Mouse (Mus musculus) ovary, postnatal 10 days (tissue): Measurements from ENCODE around the gene Plch2.

Experiments
- DNase-seq: peaks from one replicate; pipeline ENCODE4 v3.0.0; 2022; ENCODE audit warnings: low spot score

Gene Plch2

DNA sequence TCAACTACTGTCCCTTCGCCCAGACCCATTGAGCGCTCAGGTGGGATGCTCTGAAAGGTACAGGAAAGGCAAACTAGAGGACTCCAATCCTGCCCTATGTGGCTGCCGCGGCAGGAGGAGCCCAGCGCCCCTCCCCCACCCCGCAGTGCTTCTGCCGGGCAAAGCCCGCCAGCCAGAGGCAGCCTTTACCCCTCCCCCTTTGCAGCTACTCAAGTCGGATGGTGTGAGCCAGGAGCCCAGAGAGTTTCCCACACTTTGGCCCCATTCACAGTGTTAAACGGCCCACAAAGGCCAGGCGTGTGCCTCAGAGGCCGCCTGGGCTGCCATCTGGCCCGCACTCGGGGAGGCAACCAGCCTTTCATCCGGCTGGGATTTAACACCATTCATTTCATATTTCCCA lies 98.4 kb downstream of the Plch2 start:
- no peak for DNase-seq

DNA sequence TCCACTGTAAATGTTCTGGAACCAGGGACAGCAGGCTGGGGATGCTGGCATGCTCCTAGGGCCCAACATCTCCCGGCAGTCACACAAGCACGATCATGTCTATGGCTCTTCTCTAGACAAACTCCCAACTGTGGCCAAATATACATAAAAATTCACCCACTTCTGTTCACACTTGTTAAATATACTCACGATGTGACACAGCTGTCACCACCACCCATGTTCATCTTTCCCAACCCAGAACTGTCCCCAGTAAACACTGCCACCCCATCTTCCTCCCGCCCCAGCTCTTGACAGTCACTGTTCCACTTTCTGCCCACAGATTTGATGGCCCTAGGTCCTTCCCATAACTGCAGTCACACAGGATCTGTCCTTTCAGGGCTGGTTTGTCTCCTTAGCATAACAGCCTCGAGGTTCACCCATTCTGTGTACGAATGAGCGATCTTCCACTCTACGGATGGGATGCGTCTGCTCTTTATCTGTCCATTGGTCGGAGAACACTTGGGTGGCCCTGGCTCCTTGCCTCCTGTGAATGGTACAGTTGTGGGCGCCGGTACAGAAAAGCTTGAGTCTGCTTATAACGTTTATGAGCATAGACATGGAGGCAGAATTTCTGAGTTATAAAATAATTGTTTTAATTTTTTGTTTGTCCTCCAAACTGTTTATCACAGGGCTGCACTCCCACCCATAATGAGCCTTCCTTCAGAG lies 99.1 kb downstream of the Plch2 start:
- no peak for DNase-seq

DNA sequence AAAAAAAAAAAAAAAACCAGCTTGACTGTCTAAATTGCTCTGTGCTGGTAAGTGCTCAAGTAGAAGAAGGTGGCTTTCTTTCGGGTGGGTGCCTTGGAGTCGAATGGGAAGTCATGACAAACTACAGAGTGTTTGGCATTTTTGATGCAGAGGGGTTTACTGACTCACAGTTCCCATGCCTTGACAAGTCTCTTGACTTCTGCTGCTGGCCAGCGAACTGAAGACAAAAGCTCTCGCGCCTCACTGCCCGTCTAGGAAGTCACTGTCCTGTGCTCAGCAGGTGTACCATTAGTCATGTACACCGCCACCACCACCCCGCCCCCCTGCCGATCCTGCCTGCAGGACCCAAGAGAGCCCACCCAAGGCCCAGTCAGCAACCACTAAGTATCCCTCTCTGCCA lies 100.0 kb downstream of the Plch2 start:
- no peak for DNase-seq

DNA sequence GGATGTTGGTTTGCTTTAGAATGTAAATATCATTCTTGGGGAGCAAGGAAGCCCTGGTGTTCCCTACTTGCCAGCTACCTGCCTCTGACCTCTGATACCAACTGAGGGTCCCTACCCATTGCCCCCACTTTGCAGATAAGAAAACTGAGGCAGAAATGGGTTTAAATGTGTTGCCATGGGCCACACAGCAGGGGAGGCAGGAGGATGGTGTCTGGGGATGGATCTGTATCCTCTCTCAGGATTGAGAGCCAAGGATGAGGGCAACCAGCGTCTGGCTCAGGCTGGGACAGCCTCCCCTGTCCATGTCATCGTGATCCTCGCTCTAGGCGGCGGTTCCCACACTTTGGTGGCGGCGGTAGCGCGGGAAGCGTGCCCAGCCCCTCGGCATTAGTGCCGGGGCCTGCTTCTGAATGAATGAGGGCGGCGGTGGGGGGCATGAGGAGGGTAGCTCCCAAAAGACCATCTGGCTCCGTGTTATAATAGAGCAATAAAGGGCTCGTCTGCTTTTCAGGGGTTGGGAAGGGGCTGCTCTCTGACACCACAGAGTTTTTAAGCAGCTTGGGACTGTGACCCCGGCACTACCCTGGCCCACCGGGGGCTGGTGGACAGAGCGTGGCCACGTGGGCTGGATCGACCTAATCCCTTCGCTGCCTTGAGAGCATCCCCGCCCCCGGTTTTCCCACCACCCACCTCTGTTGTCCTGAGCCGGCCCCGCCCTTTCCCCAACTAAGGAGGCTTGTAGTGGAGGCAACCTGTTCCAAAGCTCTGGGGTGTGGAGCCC lies 103.9 kb downstream of the Plch2 start:
- DNase-seq, result no peak

DNA sequence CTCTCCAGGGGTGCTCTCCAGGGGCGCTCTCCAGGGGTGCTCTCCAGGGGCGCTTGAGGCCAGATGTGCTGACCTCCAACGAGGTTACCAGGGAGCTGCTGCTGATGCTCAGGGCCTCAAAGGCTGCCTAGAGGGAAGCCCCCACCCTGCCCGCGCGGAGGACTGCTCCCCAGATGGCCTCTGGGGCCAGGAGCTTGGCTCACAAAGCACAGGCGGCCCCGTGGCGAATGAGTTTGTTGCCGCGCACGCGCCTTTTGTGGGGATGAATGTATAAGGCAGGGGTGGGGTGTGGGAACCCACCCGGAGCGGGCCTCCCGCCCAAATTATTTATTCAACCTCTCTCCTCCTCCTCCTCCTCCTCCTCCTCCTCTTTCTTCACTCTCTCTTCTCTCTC lies 107.0 kb downstream of the Plch2 start:
- no peak for DNase-seq

DNA sequence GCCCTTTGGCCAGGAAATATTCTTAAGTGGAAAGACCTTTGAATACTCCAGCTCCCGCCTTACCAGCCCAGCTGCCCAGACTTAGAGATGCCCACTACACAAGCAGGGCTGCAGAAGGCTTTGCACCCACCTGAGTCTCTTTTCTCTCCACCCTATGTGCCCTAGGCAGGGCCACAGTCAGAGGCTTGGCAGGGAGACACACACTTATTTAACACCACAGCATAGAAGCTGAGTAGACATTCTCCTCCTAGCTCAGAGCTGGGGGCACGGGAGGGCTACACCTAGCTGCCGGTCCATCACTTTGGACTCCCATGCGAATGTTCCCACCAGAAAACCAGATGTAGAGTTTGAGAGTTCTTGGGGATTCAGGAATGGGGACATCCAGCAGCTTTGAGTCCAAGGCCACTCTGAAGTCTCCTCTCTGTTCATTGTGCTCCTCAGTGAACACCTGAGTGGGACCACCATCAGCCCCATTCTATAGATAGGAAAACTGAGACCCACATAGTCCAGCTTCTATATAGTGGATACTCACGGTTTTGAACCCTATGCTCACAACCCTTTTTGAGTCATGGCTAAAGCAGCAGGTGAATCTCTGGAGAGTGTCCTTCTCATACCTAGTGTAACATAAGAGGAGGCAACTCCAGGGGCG lies 107.5 kb downstream of the Plch2 start:
- no peak for DNase-seq

DNA sequence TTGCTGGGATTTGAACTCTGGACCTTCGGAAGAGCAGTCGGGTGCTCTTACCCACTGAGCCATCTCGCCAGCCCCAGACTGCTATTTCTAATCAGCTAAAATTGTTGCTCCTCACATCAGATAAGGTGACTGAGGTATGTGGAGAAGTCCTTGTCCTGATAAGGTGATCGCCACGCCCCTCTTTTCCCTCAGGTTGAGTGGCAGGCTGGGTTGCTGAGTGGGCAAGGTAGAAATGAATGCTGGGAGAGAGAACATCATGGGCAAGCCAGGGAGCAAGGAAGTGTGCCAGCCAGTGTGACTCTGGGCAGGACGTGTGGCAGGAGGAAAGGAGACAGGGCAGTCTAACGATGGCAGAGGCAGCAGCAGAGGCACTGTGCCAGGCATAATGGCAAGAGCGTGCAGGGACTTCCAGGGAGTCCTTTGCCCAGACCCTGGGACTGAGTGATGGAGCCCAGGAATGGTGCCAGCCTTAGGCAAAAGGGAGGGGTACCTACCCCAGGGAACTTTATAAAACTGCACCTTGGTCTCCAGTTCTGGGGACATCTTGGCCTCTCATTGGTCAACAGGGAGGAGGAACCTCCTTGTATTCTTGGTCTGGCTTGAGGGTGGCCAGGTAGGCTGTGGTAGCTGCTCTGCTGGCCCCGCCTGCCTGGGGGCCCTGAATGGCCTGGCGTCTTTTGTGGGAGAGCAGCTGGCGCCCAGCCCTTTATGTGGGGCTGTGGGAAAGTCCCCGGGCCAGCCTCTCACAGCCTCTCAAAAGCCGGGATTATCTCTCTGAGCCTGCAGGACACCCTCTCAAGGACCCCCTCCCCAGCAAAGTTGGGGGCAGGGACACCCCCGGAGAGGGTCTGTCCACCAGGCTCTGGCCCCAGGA lies 108.3 kb downstream of the Plch2 start:
- DNase-seq, result no peak

DNA sequence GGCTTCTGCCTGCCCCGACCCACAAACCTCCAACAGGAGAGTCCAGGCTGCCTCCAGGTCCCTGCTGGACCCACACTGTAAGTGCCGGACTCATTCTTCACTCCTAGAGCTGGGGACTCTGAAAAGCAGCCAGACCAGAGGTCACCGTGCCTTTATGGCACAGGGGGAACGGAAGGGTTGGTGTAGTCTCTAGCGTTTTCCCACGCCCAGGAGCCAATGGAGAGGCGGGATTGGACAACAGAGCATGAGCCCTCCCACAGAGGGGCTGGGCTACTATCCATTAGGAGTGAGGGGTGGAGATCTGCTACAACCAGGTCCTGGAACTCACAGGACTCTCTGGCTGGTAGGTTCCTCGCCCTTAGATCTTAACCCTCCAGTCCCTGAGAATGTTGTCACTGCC lies 110.3 kb downstream of the Plch2 start:
- DNase-seq, result no peak

DNA sequence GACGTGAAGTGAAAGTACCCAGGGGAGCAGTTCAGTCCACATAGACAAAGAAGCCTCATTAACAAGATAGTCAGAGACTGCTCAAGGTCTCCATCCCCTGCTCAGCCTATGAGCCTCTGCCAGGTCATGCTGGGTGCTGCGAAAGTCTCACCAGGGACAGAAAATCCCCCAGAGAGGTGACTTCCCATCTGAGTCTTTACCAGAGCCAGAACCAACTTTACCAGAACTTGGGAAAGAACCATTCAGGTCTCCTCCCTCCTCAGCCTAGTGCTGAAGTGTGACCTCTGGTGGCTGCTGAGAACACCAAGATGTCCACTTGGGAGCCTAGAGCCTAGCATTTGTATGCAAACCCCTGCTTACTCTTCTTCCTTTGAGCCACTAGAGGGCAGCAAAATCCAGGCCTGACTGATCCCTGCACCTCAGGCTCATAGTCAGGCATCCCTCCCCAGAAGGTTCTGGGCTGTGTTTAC lies 112.4 kb downstream of the Plch2 start:
- no peak for DNase-seq

DNA sequence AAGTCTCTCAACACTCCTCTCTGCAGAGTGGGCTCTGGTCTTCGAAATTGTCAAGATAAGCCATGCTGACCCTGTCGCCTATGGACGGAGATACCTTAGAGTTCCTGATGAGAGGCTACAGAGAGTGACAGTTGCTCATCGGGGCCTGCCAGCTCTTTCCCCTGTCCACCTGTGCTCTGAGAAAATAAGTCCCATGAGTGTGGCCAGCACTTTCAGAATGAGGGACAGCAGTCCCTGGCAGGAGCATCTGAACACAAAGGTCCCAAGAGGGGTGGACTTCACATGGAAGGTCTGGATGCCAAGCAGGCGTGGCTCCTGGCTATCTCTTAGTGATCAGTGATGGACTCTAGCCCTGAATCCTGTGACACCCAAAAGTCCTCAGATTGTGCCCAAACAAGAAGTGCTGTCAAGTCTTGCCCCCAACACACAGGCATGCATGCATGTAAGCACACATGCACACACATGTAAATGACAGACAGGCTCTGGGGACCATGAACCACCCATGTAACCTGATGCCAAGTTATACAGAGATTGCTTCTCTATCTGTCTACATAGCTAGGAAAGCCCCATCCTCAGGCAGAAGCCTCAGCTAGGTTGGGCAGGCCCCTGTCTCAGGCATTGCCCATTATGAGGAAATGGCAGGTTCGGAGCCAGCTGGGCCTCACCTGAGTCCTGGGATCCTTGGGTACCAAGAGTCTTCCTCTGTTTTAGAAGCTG lies 113.1 kb downstream of the Plch2 start:
- DNase-seq, result no peak

DNA sequence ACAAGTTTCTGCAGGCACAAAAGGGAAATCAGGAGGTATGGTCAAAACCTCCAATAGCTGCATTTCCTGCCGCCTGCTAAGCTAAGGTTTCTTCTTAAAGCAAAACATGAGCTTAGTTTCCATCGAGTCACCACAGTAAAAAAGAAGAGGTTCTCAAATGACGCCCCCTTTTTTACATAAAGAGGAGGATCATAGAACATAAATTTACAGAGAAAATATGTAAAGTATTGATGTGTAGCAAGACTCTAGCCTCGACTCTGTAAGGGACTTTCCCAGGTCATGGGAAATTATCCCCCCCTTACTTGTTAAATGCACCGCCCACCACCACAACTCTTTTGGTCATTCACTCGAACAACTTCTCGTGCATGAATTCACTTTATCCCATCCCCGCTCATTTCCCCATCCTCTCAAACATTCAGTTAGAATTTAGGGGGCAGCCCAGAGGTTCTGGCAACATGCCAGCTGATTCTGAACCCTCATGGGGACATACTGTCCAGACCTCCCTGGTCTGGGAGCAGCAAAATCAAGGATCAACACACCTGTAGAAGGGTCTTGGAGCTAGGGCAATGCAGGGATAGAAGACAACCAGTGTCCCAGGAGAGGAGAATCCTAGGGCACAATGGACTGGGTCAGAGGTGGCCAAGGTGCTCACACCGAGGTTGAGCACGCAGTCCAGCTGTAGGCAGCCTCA lies 113.8 kb downstream of the Plch2 start:
- no peak for DNase-seq

DNA sequence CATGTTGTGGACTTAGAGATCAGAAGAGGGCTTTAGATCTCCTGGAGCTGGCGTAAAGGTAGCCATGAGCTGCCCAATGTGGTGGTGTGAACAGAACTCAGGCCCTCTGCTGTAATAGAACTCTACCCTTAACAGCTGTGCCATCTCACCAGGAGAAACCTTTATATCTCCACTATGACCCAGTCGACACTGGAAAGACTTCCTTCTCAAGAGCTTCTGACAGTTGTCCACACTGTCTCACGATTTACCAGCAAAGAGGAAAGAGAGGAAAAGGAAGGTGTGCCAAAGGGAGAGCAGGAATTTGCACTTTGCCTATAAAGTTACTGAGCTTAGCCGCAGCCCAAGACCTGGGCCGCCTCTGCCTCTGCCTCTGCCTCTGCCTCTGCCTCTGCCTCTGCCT lies 114.8 kb downstream of the Plch2 start:
- DNase-seq, result no peak

DNA sequence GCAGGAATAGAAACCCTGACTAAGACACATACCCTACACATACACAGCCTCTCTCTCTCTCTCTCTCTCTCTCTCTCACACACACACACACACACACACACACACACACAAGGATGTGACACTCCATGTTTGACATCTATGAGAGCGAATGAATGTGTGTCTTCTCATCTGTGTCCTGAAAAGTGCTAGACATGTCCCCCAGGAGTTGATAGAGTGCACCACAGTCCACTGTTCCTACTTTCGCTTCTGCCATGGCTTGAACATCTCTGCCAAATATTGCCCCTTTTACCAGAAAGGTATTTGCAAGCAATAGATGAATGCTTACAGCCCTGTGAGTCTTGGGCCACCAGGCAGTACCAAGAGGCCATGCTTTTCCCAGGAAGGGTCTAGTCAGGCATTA lies 116.4 kb downstream of the Plch2 start:
- DNase-seq, result no peak

DNA sequence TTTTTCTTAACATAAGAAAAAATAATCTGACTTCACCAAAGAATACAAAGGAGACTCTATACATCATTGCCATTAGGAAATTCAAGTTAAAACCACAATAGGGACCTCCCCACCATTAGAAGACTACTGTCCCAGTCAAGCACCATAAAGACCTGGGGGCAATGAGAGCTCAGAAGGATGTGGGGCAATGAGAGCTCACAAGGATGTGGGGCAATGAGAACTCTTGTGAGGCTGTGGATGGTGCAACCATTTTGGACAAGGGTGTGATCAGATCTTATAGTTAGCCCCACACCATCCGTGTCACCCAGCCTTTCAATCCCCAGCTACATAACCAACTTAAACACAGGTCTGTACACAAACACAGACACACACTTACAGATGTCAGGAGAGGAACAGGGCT lies 118.8 kb downstream of the Plch2 start:
- no peak for DNase-seq

DNA sequence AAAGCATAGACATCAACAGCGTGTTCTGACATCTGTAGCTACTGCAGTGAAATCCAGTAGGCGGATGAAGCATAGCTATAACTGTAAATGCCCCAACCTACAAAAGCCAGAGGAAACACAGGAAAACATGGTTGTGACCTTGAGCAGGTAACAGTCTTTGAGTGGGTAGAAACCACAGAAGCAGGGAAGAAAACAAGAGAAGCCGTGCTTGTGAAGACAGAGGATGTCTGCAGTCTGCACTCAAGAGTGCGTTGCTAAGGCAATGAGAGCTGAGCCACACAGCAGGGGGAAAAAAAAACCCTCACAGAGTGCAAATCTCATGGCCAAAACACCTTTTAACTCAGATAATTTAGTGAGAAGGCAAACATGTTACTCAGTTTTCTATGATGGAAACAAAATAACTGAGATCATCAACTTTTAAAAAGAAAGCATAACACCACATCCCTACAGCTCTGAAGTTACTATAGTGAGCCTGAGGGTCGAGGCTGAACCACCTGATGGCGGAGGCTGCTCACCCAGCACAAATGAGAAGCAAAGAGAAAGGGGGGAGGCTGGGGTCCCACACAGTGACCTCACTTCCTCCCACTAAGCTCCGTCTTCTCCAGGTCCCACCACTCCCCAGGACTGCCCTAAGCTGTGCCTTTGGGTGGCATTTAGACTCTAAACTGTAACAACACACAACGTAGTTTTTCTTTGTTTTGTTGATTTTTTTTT lies 119.9 kb downstream of the Plch2 start:
- no peak for DNase-seq

DNA sequence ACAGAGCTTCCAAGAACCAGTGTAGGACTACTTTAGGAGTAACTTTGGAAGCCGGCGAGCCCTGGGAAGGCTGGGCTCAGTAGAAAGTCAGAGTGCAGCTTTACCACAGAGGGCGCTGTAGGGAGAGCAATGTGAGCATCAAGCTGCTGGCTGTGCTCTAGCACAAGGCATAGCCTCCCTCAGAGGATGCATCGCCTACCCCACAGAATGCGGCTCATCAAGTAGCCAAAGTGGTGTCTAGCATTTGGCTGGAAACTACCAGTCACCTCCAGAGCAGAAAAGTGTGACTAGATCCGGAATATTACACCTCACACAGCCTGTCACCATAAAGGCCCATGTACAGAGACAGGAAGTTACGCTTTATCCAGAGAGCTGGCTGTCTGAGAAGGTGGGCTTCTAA lies 120.8 kb downstream of the Plch2 start:
- DNase-seq, result no peak

DNA sequence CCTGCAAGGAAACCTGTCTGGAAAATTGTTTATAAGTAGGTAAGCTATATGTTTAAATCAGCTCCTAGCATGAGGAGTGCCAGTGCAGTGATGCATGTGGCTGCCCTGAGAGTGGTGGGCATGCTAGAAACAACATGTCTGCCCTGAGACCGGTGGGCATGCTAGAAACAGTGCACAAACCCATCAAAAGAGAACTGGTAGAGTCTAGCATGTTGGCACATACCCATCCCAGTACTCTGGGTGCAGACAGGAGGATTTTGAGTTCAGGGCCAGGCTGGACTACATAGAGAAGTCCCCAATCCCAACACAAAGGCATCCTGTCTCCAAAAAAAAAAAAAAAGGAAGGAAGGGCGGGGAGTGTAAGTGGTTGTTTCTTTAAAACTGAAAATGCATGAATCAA lies 121.8 kb downstream of the Plch2 start:
- DNase-seq, result no peak

DNA sequence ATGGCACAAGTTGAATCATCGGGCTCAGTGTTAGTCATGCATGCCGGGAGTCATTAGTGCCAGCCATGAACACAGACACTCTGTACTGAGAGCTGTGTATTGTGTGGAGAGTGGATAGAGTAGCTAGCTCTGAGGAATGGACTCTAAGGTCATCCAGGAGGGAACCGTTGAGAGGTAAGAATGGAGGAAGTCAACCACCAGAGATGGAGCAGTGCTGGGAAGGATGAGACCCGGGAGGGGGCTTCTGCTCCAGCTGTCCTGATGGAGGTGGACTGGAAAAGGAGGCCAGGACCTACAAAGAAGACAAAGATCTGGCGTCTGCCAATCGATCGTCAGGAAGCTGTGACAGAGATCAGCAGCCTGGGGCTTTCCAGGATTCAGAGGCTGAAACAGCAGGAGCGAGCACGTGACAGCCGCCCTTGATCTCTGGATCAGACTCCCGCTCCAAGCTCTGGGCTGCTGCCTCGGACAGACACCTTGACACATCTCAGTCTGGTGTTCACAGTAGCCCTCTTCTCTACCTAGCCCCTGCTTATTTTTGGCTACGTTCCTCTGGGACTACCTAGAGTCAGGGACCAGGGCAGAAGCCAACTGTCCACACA lies 123.2 kb downstream of the Plch2 start:
- no peak for DNase-seq
